Mouse (Mus musculus) fibroblast of lung, adult 2 months (primary cell): ENCODE measurements around the gene Btbd35f16.
"Not testable (repeated sequence)": the region's sequence is repeated elsewhere in the genome, so short reads cannot be mapped to it uniquely, and the experiment has no call there.

Source experiments
- DNase-seq: peaks from one replicate; pipeline ENCODE4 v3.0.0-alpha.2; 2011; ENCODE audit warnings: low read depth

The Btbd35f16 gene

DNA sequence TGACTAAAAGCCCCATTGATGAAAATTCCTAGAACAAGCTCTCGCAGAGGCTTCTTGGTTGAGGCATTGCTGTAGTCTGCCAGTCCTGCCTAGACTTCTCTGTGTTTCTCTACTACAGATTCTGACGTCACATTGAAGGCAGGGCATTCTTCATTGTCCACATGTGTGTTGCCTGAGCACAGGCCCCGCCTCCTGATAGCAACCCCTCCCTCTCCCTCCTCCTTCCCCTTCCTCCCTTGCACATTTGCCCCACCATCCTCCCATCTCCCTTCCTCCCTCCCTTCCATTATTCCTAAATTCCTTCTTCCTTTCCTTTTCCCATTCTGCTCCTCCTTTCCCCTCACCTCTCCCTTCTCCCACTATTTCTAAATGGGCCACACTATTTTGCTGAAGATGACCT is at the start of gene Btbd35f16:
Gene Btbd35f16, minus strand, starts transcription at position 101 of the 400 bp plus-strand sequence.
- not testable (repeated sequence) for DNase-seq
